11 mouse cellular contexts compared by ENCODE assay signal in genomic region chr2:60773592-60773991, GRCm38 (mm10). TPM values are rescaled to one million over a fixed set of nuclear protein-coding genes. Genes with fewer than 3 reads are reported as not detected.
DNase-seq lines count a peak whose midpoint lies in the region; ATAC-seq and TF ChIP-seq lines count a peak whose summit lies in the region.
"Had no signal": no experiment of that assay in that cellular context is flagged by ENCODE, and none has a peak within 500 bp of the region (broad histone marks: within the 10 kb centered on the region; RNA-seq: fewer than 3 reads in every experiment).

No protein-coding gene starts in this region.

- no peak overlapping the region for H3K27ac ChIP-seq in kidney, adult 2 months (ENCODE audit: insufficient read depth, low read depth, low read length)
- no peak overlapping the region for H3K27ac ChIP-seq in kidney, embryonic 15.5 days
- no peak overlapping the region for H3K27ac ChIP-seq in forebrain, postnatal 0 days (ENCODE audit: low read depth, low read length)
- H3K27ac ChIP-seq: midbrain, embryonic 12.5 days had no signal

- peak; percentile 93 for DNase-seq in kidney, adult 2 months
- peak; percentile 20 for DNase-seq in cerebellum, adult 9-11 months
- peak; percentile 31 for DNase-seq in heart, postnatal 25 days (ENCODE audit: low spot score)
- peak; percentile 24 for DNase-seq in ovary, adult 18-20 months (ENCODE audit: low spot score)
- DNase-seq in thymus, adult 18-20 months, result no peak
- no peak for DNase-seq in forebrain, postnatal 0 days
- no peak for DNase-seq in left cerebral cortex, postnatal 25 days (ENCODE audit: low spot score in 2 of 2)

- no peak overlapping the region for H3K4me2 ChIP-seq in kidney, embryonic 15.5 days
- H3K4me2 ChIP-seq in forebrain, postnatal 0 days (ENCODE audit: low read depth), result no peak overlapping the region
- H3K4me2 ChIP-seq: midbrain, embryonic 12.5 days had no signal

- WGBS in kidney, adult 2 months, result 69% methylated on average over 5 of the region's 5 CpGs
- 93% methylated on average over 5 of the region's 5 CpGs for WGBS in kidney, embryonic 15.5 days
- WGBS in forebrain, postnatal 0 days, result 75% methylated on average over 5 of the region's 5 CpGs

- ATAC-seq in kidney, embryonic 15.5 days (replicated peaks; ENCODE audit: low FRiP score), result no peak
- no peak for ATAC-seq in forebrain, postnatal 0 days
- ATAC-seq: Patski had no signal

- intact Hi-C loops in heart, postnatal 25 days (cut with DNase I), result no loop called here
- intact Hi-C loops in left cerebral cortex, postnatal 25 days (cut with DNase I), result no loop called here

- no peak for TF ChIP-seq POLR2A in kidney, adult 2 months (IDR thresholded peaks at IDR 0.05; ENCODE audit: low read depth, low read length)

- no peak overlapping the region for H3K9ac ChIP-seq in kidney, embryonic 15.5 days
- H3K9ac ChIP-seq in forebrain, postnatal 0 days, result no peak overlapping the region
- H3K9ac ChIP-seq: midbrain, embryonic 12.5 days had no signal

- peaks cover 5% of the 10 kb centered on the region; the same call in 1 of the 2 replicates for H3K4me1 ChIP-seq in kidney, adult 2 months (ENCODE audit: control insufficient read depth, insufficient read depth, low read length)
- no peaks in the 10 kb centered on the region for H3K4me1 ChIP-seq in kidney, embryonic 15.5 days
- no peaks in the 10 kb centered on the region for H3K4me1 ChIP-seq in forebrain, postnatal 0 days (ENCODE audit: insufficient read depth)
- H3K4me1 ChIP-seq: midbrain, embryonic 12.5 days had no signal

- no peaks in the 10 kb centered on the region for H3K27me3 ChIP-seq in kidney, adult 2 months (replicated peaks; ENCODE audit: control insufficient read depth, insufficient read depth, low read length)
- no peaks in the 10 kb centered on the region for H3K27me3 ChIP-seq in kidney, embryonic 15.5 days
- no peaks in the 10 kb centered on the region for H3K27me3 ChIP-seq in forebrain, postnatal 0 days (ENCODE audit: insufficient read depth, low read length)
- H3K27me3 ChIP-seq: midbrain, embryonic 12.5 days; Patski had no signal

- no peak overlapping the region for H3K4me3 ChIP-seq in kidney, adult 2 months (ENCODE audit: insufficient read depth, low read depth, low read length)
- H3K4me3 ChIP-seq in kidney, embryonic 15.5 days (replicated peaks), result no peak overlapping the region
- no peak overlapping the region for H3K4me3 ChIP-seq in forebrain, postnatal 0 days (ENCODE audit: low read depth, low read length)
- H3K4me3 ChIP-seq: midbrain, embryonic 12.5 days had no signal

- no peak for TF ChIP-seq CTCF in kidney, adult 2 months (conservative IDR thresholded peaks at IDR 0.05; ENCODE audit: insufficient read depth, insufficient read length, low read depth, low read length)
- no peak for TF ChIP-seq CTCF in forebrain, postnatal 0 days (IDR thresholded peaks at IDR 0.05; ENCODE audit: low read depth)

- H3K36me3 ChIP-seq in kidney, adult 2 months (ENCODE audit: control insufficient read depth, insufficient read depth, low read length), result peaks cover 2% of the 10 kb centered on the region; the same call in 1 of the 2 replicates
- peaks cover 90% of the 10 kb centered on the region for H3K36me3 ChIP-seq in kidney, embryonic 15.5 days
- H3K36me3 ChIP-seq in forebrain, postnatal 0 days (ENCODE audit: insufficient read depth), result no peaks in the 10 kb centered on the region

- no peaks in the 10 kb centered on the region for H3K9me3 ChIP-seq in kidney, embryonic 15.5 days (replicated peaks)
- H3K9me3 ChIP-seq in forebrain, postnatal 0 days (ENCODE audit: low read length), result 0 out of 2 replicates have a peak, but pooled peaks cover 9% of the 10 kb centered on the region

RNA-seq across cellular contexts. Expression of gene Itgb6, which starts 51.1 kb away (rescaled TPM):
- 55.8 and 74.0 TPM in 2 replicates for polyA plus RNA-seq in kidney, adult 2 months (2012; rRNA removed)
- 16.2 and 16.9 TPM in 2 replicates for polyA plus RNA-seq in kidney, embryonic 15.5 days (2015; fragmentation: Nextera tagmentation; extraction: Ambion mirVana)
- 10 to 100 TPM; 23.0 to 25.0 TPM for total RNA-seq in heart, postnatal 25 days (2021)
- total RNA-seq in forebrain, postnatal 0 days (2014; rRNA removed), result 0.43 TPM in 1 of 2 replicates, not detected in the other
- polyA plus RNA-seq in forebrain, postnatal 0 days (2015; fragmentation: Nextera tagmentation; extraction: Ambion mirVana), result not detected in 2 replicates
- total RNA-seq in left cerebral cortex, postnatal 25 days (2021), result under 1 TPM; 0.11 to 0.41 TPM
- polyA plus RNA-seq: spleen, adult 2 months had no signal

Comparison
In these comparisons a context has a peak if more than half of its experiments do, and no peak if none do; other contexts are left out.
1. DNase-seq: peak in kidney, adult 2 months (single experiment), cerebellum, adult 9-11 months (single experiment), heart, postnatal 25 days (single experiment) and ovary, adult 18-20 months (single experiment); none in thymus, adult 18-20 months (0 of 2), forebrain, postnatal 0 days (single experiment) and left cerebral cortex, postnatal 25 days (0 of 2).
2. RNA of gene Itgb6, which starts 51.1 kb away (total RNA-seq): 23.0 to 25.0 TPM in heart, postnatal 25 days; 0.43 TPM in forebrain, postnatal 0 days and 0.11 to 0.41 TPM in left cerebral cortex, postnatal 25 days; every median in the first group is over 10 times any median in the second.